Mouse (Mus musculus): ENCODE measurements around the gene Ube2a. TPM values are rescaled to one million over a fixed set of nuclear protein-coding genes. Genes with fewer than 3 reads are reported as not detected.

Gene Ube2a
- polyA plus RNA-seq, 1 experiment = 44.7 TPM

- Histone ChIP-seq H3K4me1 (ENCODE audit: control insufficient read depth, insufficient read depth, low read length) (peaks cover 2% of the 10 kb centered on the region; the same call in 1 of the 2 replicates), H3K4me3 (ENCODE audit: insufficient read depth, low read length) (no peak overlapping the region), H3K27ac (ENCODE audit: insufficient read depth, low read length) (no peak overlapping the region)
- TF ChIP-seq CTCF (IDR thresholded peaks at IDR 0.05; ENCODE audit: extremely low read depth, insufficient read depth, low read length) = no peak
- TF ChIP-seq POLR2A (IDR thresholded peaks at IDR 0.05; ENCODE audit: extremely low read depth, insufficient read depth, low read length) = no peak
Measured at GRCm38 (mm10) chrX:36929694-36930093, 56.0 kb downstream of the Ube2a start.

DNA sequence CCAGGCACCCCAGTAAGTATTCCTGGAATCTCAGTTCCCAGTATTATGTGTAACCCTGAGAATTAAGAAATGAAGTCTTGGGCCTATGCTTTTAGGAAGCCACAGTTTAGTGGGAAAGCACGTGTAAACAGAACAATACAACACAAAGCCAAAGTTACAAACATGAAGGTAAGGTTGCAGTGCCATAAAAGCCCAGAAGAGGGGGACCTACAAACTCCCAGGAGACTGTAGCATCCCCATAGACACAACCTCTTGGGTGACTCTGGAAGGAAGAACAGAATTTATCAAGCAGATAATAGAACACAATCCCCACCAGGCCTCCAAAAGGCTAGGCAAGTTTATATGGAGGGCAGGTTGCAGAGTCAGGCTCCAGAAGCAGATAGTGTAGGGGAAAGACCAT, 56.9 kb downstream of the Ube2a start:
- Histone ChIP-seq H3K27ac (ENCODE audit: insufficient read depth, low read length) (no peak overlapping the region), H3K4me1 (ENCODE audit: control insufficient read depth, insufficient read depth, low read length) (peaks cover 2% of the 10 kb centered on the region; the same call in 1 of the 2 replicates), H3K4me3 (ENCODE audit: insufficient read depth, low read length) (no peak overlapping the region)
- TF ChIP-seq POLR2A (IDR thresholded peaks at IDR 0.05; ENCODE audit: extremely low read depth, insufficient read depth, low read length) = no peak
- TF ChIP-seq CTCF (IDR thresholded peaks at IDR 0.05; ENCODE audit: extremely low read depth, insufficient read depth, low read length) = peak; percentile 37; the same call in 1 of the 2 replicates

Other genes with a start within 250 kb of the Ube2a start
- gene Akap17b, start 228.5 kb upstream of the Ube2a start, polyA plus RNA-seq (2012; rRNA removed) = 9.5 and 10.7 TPM in 2 replicates
- 0.44 and 0.81 TPM in 2 replicates for gene Slc25a43, start 130.2 kb upstream of the Ube2a start, polyA plus RNA-seq (2012; rRNA removed)
- 418 and 428 TPM in 2 replicates for gene Slc25a5, start 78.2 kb upstream of the Ube2a start, polyA plus RNA-seq (2012; rRNA removed)
- gene C330007P06Rik, start 211 bp downstream of the Ube2a start, polyA plus RNA-seq (2012; rRNA removed) = 23.2 and 26.0 TPM in 2 replicates
- 16.5 and 16.7 TPM in 2 replicates for gene Nkrf, start 29.0 kb downstream of the Ube2a start, polyA plus RNA-seq (2012; rRNA removed)
- 58.4 and 60.1 TPM in 2 replicates for gene Sept6, start 117.9 kb downstream of the Ube2a start, polyA plus RNA-seq (2012; rRNA removed)
- gene Sowahd, start 174.9 kb downstream of the Ube2a start, polyA plus RNA-seq (2012; rRNA removed) = not detected in 2 replicates
- 330 TPM in 2 replicates for gene Rpl39, start 211.5 kb downstream of the Ube2a start, polyA plus RNA-seq (2012; rRNA removed)
- 20.0 and 24.0 TPM in 2 replicates for gene Upf3b, start 236.4 kb downstream of the Ube2a start, polyA plus RNA-seq (2012; rRNA removed)